Mouse (Mus musculus) cerebellum, adult 9-11 months (tissue): Measurements from ENCODE around the gene Plrg1.

ENCODE experiments used
- DNase-seq: peaks from one replicate; pipeline ENCODE4 v3.0.0; 2022

The Plrg1 gene

GRCm38 (mm10) chr3:83053126-83053525 is 2.2 kb upstream of the Plrg1 start:
- DNase-seq: no peak

DNA sequence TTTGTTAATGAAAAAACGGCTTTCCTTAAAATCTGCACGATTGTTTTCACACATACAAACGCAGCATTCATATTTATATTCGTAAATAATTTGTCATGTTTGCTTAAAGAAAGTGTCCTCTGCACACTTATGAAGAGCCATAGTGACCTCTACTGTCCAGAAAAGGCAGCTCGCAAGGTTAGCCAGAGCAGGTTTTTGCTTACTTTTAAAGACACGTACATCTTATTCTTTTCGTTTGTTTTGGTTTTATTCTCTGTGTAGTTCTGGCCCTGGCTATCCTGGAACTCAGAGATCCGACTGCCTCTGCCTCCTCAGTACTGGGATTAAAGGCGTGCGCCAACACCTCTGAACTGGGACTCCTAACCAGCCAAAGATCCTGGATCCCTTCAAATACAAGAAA is 1.6 kb upstream of the Plrg1 start:
- DNase-seq: no peak

DNA sequence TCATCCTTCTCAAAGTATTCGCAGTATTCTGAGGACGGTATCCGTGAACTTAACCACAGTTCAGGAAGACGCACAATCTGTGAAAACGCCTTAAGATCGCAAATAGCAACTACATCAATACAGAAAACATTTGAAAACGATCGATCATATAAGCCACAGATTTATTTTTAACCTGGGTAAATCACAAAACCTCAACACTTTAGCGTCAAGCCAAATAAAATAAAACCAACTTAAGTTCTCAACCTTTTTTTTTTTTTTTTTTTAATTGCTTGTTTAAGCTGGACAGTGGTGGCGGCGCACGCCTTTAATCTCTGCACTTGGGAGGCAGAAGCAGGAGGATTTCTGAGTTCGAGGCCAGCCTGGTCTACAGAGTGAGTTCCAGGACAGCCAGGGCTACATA is 563 bp upstream of the Plrg1 start:
- no peak for DNase-seq

GRCm38 (mm10) chr3:83057046-83057445 is 1.7 kb downstream of the Plrg1 start:
- DNase-seq: no peak

- DNase-seq: no peak
Observed at GRCm38 (mm10) chr3:83067920-83068319, 12.6 kb downstream of the Plrg1 start.

DNA sequence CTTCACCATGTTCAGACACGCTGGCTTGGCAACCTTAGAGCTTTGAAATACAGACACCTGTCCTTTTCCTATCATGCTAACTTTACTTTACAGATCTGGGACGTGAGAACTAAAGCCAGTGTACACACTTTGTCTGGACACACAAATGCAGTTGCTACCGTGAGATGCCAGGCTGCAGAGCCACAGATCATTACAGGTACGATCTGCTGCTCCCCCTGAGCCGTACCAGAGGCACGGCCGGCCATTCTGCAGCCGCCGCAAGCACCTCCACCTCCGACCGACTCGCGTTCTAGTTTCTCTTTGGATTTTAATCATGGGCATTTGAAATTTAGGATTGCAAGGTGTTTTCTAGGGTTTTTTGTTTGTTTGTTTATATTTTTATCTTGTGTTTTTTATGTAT is 13.5 kb downstream of the Plrg1 start:
- DNase-seq: no peak

DNA sequence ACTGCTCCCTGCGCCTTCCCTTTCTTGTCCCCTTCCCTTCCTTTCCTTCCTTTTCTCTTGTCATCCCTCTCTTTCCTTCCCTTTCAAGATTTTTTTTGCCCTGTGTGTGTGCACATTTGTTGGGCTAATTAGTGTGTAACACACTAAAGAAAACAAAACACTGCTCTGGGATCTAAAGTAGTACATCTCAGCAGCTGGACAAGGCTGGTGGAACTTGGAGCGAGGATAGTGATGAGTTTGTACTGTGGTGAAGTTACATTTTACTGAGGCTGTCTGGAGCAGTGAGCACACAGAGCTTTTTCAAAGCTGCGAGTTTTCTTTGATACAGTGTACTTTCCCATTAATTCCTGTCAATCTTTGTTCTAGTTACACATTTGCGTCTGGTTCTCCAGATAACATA is 14.9 kb downstream of the Plrg1 start:
- DNase-seq: no peak

GRCm38 (mm10) chr3:83076563-83076962 is 21.2 kb downstream of the Plrg1 start:
- DNase-seq: no peak

GRCm38 (mm10) chr3:83080567-83081055 is 25.3 kb downstream of the Plrg1 start:
- DNase-seq: peak; percentile 21

- DNase-seq: no peak
Observed at GRCm38 (mm10) chr3:83097586-83097985, 42.3 kb downstream of the Plrg1 start.

DNA sequence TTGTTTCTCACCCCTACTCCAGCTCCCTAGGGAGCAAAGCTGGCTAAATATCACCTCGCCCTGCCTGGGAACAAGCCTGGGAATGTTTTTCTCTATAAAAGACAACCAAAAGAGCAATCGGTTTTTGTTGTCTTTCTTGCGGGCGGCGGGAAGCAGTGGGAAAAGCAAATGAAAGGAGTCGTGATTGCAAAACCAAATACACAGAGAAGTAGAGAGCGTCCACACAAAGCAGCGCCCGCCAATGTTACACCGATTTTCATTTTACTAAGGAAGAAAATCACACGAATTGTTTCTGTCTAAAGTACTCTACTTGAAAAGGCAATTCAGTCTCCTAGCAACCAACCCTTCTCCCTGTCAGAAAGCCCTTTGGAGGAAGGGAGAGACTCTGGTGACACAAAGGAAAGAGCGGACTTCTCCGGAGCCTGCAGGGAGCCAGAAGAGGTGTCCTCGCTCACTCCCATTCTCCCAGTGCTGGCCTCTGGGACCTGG is 43.3 kb downstream of the Plrg1 start:
- no peak for DNase-seq

- DNase-seq: no peak
Observed at GRCm38 (mm10) chr3:83099139-83099538, 43.8 kb downstream of the Plrg1 start.

DNA sequence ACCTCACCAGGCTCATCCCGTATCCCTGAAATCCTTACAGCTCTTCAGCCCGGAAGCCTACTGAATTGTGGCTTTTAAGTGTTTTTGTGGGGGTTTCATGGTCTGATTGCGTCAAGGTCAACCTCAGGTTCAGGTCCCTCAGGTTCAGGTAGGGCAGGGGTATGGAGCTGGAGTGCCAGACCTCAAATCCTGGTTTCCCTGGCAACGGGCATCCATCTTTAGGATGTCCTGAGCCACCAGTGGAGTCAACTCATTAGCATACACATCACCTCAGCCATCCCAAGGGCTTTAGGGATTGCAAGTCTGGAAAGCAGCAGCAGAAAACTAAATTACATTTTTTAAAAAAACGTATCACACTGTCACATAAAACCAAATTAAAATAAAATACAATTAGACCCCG is 44.3 kb downstream of the Plrg1 start:
- no peak for DNase-seq

DNA sequence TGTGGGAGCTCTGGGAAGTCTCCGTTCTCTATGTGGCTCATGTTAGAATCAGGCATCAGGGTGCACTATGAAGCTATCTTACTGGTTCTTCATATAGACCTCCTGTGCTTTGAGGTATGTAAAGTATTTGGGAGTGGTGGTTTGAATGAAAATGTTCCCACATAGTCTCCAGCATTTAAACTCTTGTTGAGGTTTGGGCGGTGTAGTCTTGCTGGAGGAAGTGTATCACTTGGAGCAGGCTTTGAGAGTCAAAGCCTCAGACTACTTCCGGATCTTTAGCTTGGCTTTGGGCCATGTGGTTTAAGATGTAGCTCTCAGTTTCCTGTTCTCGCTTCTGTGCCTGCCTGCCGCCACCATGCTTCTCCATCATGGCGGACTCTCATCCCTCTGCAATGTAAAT is 47.0 kb downstream of the Plrg1 start:
- no peak for DNase-seq

DNA sequence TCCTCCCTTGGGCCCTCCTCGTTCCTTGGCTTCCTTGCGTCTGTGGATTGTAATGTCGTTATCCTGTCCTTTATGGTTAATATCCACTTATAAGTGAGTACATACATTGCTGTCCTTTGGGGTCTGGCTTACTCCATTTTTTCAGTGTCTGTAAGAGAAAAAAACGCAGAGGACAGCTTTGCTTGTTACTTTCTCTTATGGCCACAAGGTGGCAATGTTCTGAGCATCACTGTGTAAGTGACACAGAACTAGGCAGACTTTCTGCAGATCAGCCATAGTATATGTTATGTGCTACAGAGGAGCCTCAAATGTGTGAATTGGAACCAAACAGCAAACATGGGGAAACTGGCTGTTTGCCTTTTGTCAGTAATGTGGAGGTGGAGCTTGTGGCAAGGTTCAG is 54.8 kb downstream of the Plrg1 start:
- no peak for DNase-seq

GRCm38 (mm10) chr3:83111485-83112261 is 56.4 kb downstream of the Plrg1 start:
- DNase-seq: no peak

DNA sequence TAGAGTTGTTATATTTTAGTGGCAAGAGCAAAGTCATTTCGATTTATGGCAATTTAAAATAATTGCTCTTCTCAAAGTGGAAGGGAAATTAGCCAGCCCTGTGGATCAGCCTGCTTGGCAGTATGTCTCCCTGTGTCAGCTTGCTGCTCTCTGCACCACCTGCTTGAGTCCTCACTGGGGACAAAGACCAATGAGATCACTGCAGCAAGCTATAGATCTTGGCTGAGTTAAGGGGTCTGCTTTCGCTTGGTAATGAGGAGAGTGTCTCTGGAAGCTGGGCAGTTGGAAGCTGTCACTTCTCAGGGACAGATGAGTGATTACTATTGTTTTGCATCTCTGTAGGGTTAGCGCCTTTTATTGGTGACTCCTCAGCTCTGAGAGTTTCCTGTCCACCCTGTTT is 57.5 kb downstream of the Plrg1 start:
- no peak for DNase-seq

- no peak for DNase-seq
Observed at GRCm38 (mm10) chr3:83114946-83115345, 59.6 kb downstream of the Plrg1 start.

DNA sequence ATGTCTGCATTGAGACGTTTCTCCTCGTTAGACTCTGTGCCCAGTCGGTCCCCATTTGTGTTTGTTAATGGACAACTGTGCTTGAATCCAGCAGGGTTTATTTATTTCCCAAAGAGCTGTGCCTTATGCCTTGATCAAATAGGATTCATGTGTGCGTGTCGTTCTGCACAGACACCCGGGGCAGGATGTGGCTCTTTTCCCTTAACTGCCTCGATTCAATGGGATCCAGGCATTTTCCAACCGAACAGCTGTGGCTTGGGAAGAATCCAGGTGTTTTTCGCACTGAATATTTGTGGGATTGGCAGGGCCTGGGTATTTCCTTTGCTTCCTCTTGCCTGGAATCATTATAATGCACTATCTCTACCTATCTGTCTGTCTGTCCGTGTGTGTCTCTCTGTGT is 62.3 kb downstream of the Plrg1 start:
- no peak for DNase-seq
